Mouse (Mus musculus): ENCODE data around the gene Fam131b. TPM values are rescaled to one million over a fixed set of nuclear protein-coding genes. Genes with fewer than 3 reads are reported as not detected.

Fam131b gene
- total RNA-seq, 2 experiments from 2014 or later: 123 to 133 TPM

- intact Hi-C loops (cut with DNase I): no loop called here
Measured at GRCm38 (mm10) chr6:42276151-42276550, 48.3 kb downstream of the Fam131b start.

GRCm38 (mm10) chr6:42270817-42271216 is 53.6 kb downstream of the Fam131b start:
- DNase-seq (ENCODE audit: extremely low spot score in 1 of 2, low spot score in 2 of 2): no peak
- intact Hi-C loops (cut with DNase I): no loop called here

More at GRCm38 (mm10) chr6:42276151-42276550, 48.3 kb downstream of the Fam131b start:
- no peak for DNase-seq (ENCODE audit: extremely low spot score in 1 of 2, low spot score in 2 of 2)

- intact Hi-C loops (cut with DNase I): loop anchor here (5.0 kb wide), 2 partner anchors 57 to 658 kb away; partner anchors contain the start of genes Ephb6 and Fam131b
- DNase-seq (ENCODE audit: extremely low spot score in 1 of 2, low spot score in 2 of 2): no peak
Measured at GRCm38 (mm10) chr6:42265391-42266330, 58.8 kb downstream of the Fam131b start.

Other genes with a start within 250 kb of the Fam131b start
- gene Tas2r139, start 183.7 kb downstream of the Fam131b start, total RNA-seq (2021): not detected
- gene Tas2r144, start 109.3 kb downstream of the Fam131b start, total RNA-seq (2021): not detected
- 1 to 10 TPM; 5.1 to 7.1 TPM for gene Gstk1, start 78.7 kb downstream of the Fam131b start, total RNA-seq (2021)
- gene Tmem139, start 62.7 kb downstream of the Fam131b start, total RNA-seq (2021): not detected
- gene Casp2, start 59.7 kb downstream of the Fam131b start, total RNA-seq (2021): 10 to 100 TPM; 29.7 to 35.5 TPM
- gene Clcn1, start 38.0 kb downstream of the Fam131b start, total RNA-seq (2021): 1 to 10 TPM; 3.9 to 4.8 TPM
- gene Zyx, start 25.0 kb upstream of the Fam131b start, total RNA-seq (2021): 10 to 100 TPM; 55.8 to 57.6 TPM
- under 1 TPM; 0.22 to 0.26 TPM for gene Epha1, start 48.6 kb upstream of the Fam131b start, total RNA-seq (2021)
- gene Tas2r143, start 75.6 kb upstream of the Fam131b start, total RNA-seq (2021): not detected
- not detected for gene Tas2r135, start 80.8 kb upstream of the Fam131b start, total RNA-seq (2021)
- not detected for gene Tas2r126, start 109.9 kb upstream of the Fam131b start, total RNA-seq (2021)
- not detected for gene Olfr458, start 140.6 kb upstream of the Fam131b start, total RNA-seq (2021)
- not detected for gene Olfr457, start 151.7 kb upstream of the Fam131b start, total RNA-seq (2021)
- gene Olfr456, start 162.6 kb upstream of the Fam131b start, total RNA-seq (2021): not detected
- not detected for gene Olfr455, start 222.9 kb upstream of the Fam131b start, total RNA-seq (2021)

Data from left cerebral cortex, postnatal 10 days (tissue).